Mouse (Mus musculus): ENCODE results near the gene Taar6. TPM values are rescaled to one million over a fixed set of nuclear protein-coding genes. Genes with fewer than 3 reads are reported as not detected.

The Taar6 gene
- not detected in 2 replicates for polyA plus RNA-seq (2015; fragmentation: Nextera tagmentation; extraction: Ambion mirVana)

- Histone ChIP-seq H3K4me2 (ENCODE audit: low read depth, low read length) (no peak within 1 kb of the TSS), H3K9ac (ENCODE audit: low read length) (no peak within 1 kb of the TSS), H3K27ac (ENCODE audit: low read length) (no peak within 1 kb of the TSS), H3K27me3 (ENCODE audit: control insufficient read depth, insufficient read depth, low read length) (no peaks in the 10 kb centered on the region), H3K36me3 (ENCODE audit: control insufficient read depth, insufficient read depth) (no peaks in the 10 kb centered on the region), H3K4me1 (ENCODE audit: control insufficient read depth, insufficient read depth, low read length) (no peaks in the 10 kb centered on the region), H3K9me3 (replicated peaks; ENCODE audit: control insufficient read depth, low read length) (no peaks in the 10 kb centered on the region), H3K4me3 (ENCODE audit: low read length) (no peak within 1 kb of the TSS)
- WGBS = 71% methylated on average over 8 of the region's 8 CpGs
- ATAC-seq (replicated peaks; ENCODE audit: extremely low read depth, insufficient read depth, low FRiP score) = no peak
These were observed at the start of gene Taar6 for GRCm38 (mm10) chr10:23985546-23985945. Gene Taar6 (minus strand): TSS chr10:23985646.

GRCm38 (mm10) chr10:24031347-24031746, 45.9 kb upstream of the Taar6 start:
- Histone ChIP-seq H3K4me2 (ENCODE audit: low read depth, low read length) (no peak overlapping the region), H3K27me3 (ENCODE audit: control insufficient read depth, insufficient read depth, low read length) (no peaks in the 10 kb centered on the region), H3K9ac (ENCODE audit: low read length) (no peak overlapping the region), H3K9me3 (replicated peaks; ENCODE audit: control insufficient read depth, low read length) (no peaks in the 10 kb centered on the region), H3K27ac (ENCODE audit: low read length) (no peak overlapping the region), H3K4me1 (ENCODE audit: control insufficient read depth, insufficient read depth, low read length) (no peaks in the 10 kb centered on the region), H3K36me3 (ENCODE audit: control insufficient read depth, insufficient read depth) (no peaks in the 10 kb centered on the region), H3K4me3 (ENCODE audit: low read length) (no peak overlapping the region)
- no peak for ATAC-seq (replicated peaks; ENCODE audit: extremely low read depth, insufficient read depth, low FRiP score)

- ATAC-seq (replicated peaks; ENCODE audit: extremely low read depth, insufficient read depth, low FRiP score) = no peak
- H3K9ac ChIP-seq (ENCODE audit: low read length) = no peak within 1 kb of the TSS
- H3K9me3 ChIP-seq (replicated peaks; ENCODE audit: control insufficient read depth, low read length) = no peaks in the 10 kb centered on the region
- no peak within 1 kb of the TSS for H3K4me3 ChIP-seq (ENCODE audit: low read length)
- no peaks in the 10 kb centered on the region for H3K36me3 ChIP-seq (ENCODE audit: control insufficient read depth, insufficient read depth)
- H3K4me2 ChIP-seq (ENCODE audit: low read depth, low read length) = no peak within 1 kb of the TSS
- no peaks in the 10 kb centered on the region for H3K4me1 ChIP-seq (ENCODE audit: control insufficient read depth, insufficient read depth, low read length)
- no peaks in the 10 kb centered on the region for H3K27me3 ChIP-seq (ENCODE audit: control insufficient read depth, insufficient read depth, low read length)
- H3K27ac ChIP-seq (ENCODE audit: low read length) = no peak within 1 kb of the TSS
These were observed 41.5 kb upstream of the Taar6 start, which contains the start of gene Taar7d for GRCm38 (mm10) chr10:24026922-24027321. Gene Taar7d (plus strand): TSS chr10:24027222.

- ATAC-seq (replicated peaks; ENCODE audit: extremely low read depth, insufficient read depth, low FRiP score) = no peak
- 83% methylated on average over 1 of the region's 1 CpGs for WGBS
- Histone ChIP-seq H3K9ac (ENCODE audit: low read length) (no peak overlapping the region), H3K9me3 (replicated peaks; ENCODE audit: control insufficient read depth, low read length) (no peaks in the 10 kb centered on the region), H3K4me2 (ENCODE audit: low read depth, low read length) (no peak overlapping the region), H3K4me3 (ENCODE audit: low read length) (no peak overlapping the region), H3K27me3 (ENCODE audit: control insufficient read depth, insufficient read depth, low read length) (no peaks in the 10 kb centered on the region), H3K4me1 (ENCODE audit: control insufficient read depth, insufficient read depth, low read length) (no peaks in the 10 kb centered on the region), H3K36me3 (ENCODE audit: control insufficient read depth, insufficient read depth) (no peaks in the 10 kb centered on the region), H3K27ac (ENCODE audit: low read length) (no peak overlapping the region)
These were observed 22.7 kb upstream of the Taar6 start for GRCm38 (mm10) chr10:24008143-24008542.

GRCm38 (mm10) chr10:24007034-24007433, 21.6 kb upstream of the Taar6 start:
- no peaks in the 10 kb centered on the region for H3K4me1 ChIP-seq (ENCODE audit: control insufficient read depth, insufficient read depth, low read length)
- no peaks in the 10 kb centered on the region for H3K36me3 ChIP-seq (ENCODE audit: control insufficient read depth, insufficient read depth)
- no peaks in the 10 kb centered on the region for H3K9me3 ChIP-seq (replicated peaks; ENCODE audit: control insufficient read depth, low read length)
- H3K4me3 ChIP-seq (ENCODE audit: low read length) = no peak overlapping the region
- no peak for ATAC-seq (replicated peaks; ENCODE audit: extremely low read depth, insufficient read depth, low FRiP score)
- H3K4me2 ChIP-seq (ENCODE audit: low read depth, low read length) = no peak overlapping the region
- no peaks in the 10 kb centered on the region for H3K27me3 ChIP-seq (ENCODE audit: control insufficient read depth, insufficient read depth, low read length)
- no peak overlapping the region for H3K27ac ChIP-seq (ENCODE audit: low read length)
- H3K9ac ChIP-seq (ENCODE audit: low read length) = no peak overlapping the region
- 39% methylated on average over 2 of the region's 2 CpGs for WGBS

GRCm38 (mm10) chr10:24006442-24006841, 21.0 kb upstream of the Taar6 start:
- Histone ChIP-seq H3K4me3 (ENCODE audit: low read length) (no peak overlapping the region), H3K9ac (ENCODE audit: low read length) (no peak overlapping the region), H3K27ac (ENCODE audit: low read length) (no peak overlapping the region), H3K4me2 (ENCODE audit: low read depth, low read length) (no peak overlapping the region), H3K36me3 (ENCODE audit: control insufficient read depth, insufficient read depth) (no peaks in the 10 kb centered on the region), H3K4me1 (ENCODE audit: control insufficient read depth, insufficient read depth, low read length) (no peaks in the 10 kb centered on the region), H3K27me3 (ENCODE audit: control insufficient read depth, insufficient read depth, low read length) (no peaks in the 10 kb centered on the region), H3K9me3 (replicated peaks; ENCODE audit: control insufficient read depth, low read length) (no peaks in the 10 kb centered on the region)
- no peak for ATAC-seq (replicated peaks; ENCODE audit: extremely low read depth, insufficient read depth, low FRiP score)
- 53% methylated on average over 1 of the region's 1 CpGs for WGBS

- ATAC-seq (replicated peaks; ENCODE audit: extremely low read depth, insufficient read depth, low FRiP score) = no peak
- 64% methylated on average over 1 of the region's 1 CpGs for WGBS
- no peak within 1 kb of the TSS for H3K4me3 ChIP-seq (ENCODE audit: low read length)
- H3K27me3 ChIP-seq (ENCODE audit: control insufficient read depth, insufficient read depth, low read length) = no peaks in the 10 kb centered on the region
- no peaks in the 10 kb centered on the region for H3K36me3 ChIP-seq (ENCODE audit: control insufficient read depth, insufficient read depth)
- no peak within 1 kb of the TSS for H3K4me2 ChIP-seq (ENCODE audit: low read depth, low read length)
- H3K9me3 ChIP-seq (replicated peaks; ENCODE audit: control insufficient read depth, low read length) = no peaks in the 10 kb centered on the region
- H3K9ac ChIP-seq (ENCODE audit: low read length) = no peak within 1 kb of the TSS
- no peak within 1 kb of the TSS for H3K27ac ChIP-seq (ENCODE audit: low read length)
- no peaks in the 10 kb centered on the region for H3K4me1 ChIP-seq (ENCODE audit: control insufficient read depth, insufficient read depth, low read length)
These were observed 14.2 kb upstream of the Taar6 start, which contains the start of gene Taar7b for GRCm38 (mm10) chr10:23999639-24000038. Gene Taar7b (plus strand): TSS chr10:23999939.

- Histone ChIP-seq H3K4me3 (ENCODE audit: low read length) (no peak within 1 kb of the TSS), H3K9me3 (replicated peaks; ENCODE audit: control insufficient read depth, low read length) (no peaks in the 10 kb centered on the region), H3K4me2 (ENCODE audit: low read depth, low read length) (no peak within 1 kb of the TSS), H3K36me3 (ENCODE audit: control insufficient read depth, insufficient read depth) (no peaks in the 10 kb centered on the region), H3K27ac (ENCODE audit: low read length) (no peak within 1 kb of the TSS), H3K4me1 (ENCODE audit: control insufficient read depth, insufficient read depth, low read length) (no peaks in the 10 kb centered on the region), H3K27me3 (ENCODE audit: control insufficient read depth, insufficient read depth, low read length) (no peaks in the 10 kb centered on the region), H3K9ac (ENCODE audit: low read length) (no peak within 1 kb of the TSS)
- ATAC-seq (replicated peaks; ENCODE audit: extremely low read depth, insufficient read depth, low FRiP score) = no peak
- 86% methylated on average over 3 of the region's 3 CpGs for WGBS
These were observed 7.9 kb upstream of the Taar6 start, which contains the start of gene Taar7a for GRCm38 (mm10) chr10:23993381-23993780. Gene Taar7a (minus strand): TSS chr10:23993481.

GRCm38 (mm10) chr10:23986419-23986818, 973 bp upstream of the Taar6 start:
- Histone ChIP-seq H3K27ac (ENCODE audit: low read length) (no peak overlapping the region), H3K4me3 (ENCODE audit: low read length) (no peak overlapping the region), H3K4me1 (ENCODE audit: control insufficient read depth, insufficient read depth, low read length) (no peaks in the 10 kb centered on the region), H3K9me3 (replicated peaks; ENCODE audit: control insufficient read depth, low read length) (no peaks in the 10 kb centered on the region), H3K4me2 (ENCODE audit: low read depth, low read length) (no peak overlapping the region), H3K9ac (ENCODE audit: low read length) (no peak overlapping the region), H3K27me3 (ENCODE audit: control insufficient read depth, insufficient read depth, low read length) (no peaks in the 10 kb centered on the region), H3K36me3 (ENCODE audit: control insufficient read depth, insufficient read depth) (no peaks in the 10 kb centered on the region)
- 71% methylated on average over 5 of the region's 5 CpGs for WGBS
- ATAC-seq (replicated peaks; ENCODE audit: extremely low read depth, insufficient read depth, low FRiP score) = no peak
